Mouse (Mus musculus): ENCODE results near the gene Hnrnpul1. TPM values are rescaled to one million over a fixed set of nuclear protein-coding genes. Genes with fewer than 3 reads are reported as not detected.

Gene Hnrnpul1
- polyA plus RNA-seq, 2 experiments = 26.5 to 36.5 TPM

DNA sequence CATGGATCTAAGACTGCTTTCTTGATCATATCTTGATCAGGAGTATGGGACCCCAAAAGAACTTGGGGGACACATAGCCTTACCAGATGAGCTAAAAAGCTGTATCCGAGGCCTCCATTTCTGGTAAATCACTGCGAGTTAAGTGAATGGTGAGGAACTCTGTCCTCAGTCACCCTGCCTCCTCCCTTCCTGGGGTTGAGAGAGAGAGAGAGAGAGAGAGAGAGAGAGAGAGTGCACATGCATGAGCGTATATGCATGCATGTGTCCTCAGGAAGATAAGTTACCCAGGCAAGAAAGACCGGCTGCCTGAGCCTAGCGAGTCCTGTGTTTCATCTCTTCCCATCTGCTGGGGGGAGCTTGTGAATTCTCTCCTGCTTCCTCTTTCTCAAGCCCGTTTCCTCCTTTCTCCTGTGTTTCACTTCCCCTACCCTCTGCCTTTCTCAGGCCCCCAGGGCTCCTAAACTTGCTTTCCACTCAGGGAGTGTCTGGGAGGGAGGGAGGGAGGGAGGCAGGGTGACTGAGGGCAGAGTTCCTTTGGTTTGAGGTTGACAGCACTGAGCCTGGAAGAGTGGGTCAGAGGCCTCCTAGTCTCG, 47.9 kb downstream of the Hnrnpul1 start:
- TF ChIP-seq EP300 (IDR thresholded peaks at IDR 0.05; ENCODE audit: low read depth) = no peak
- no peak for TF ChIP-seq CTCF (IDR thresholded peaks at IDR 0.05; ENCODE audit: low read depth)
- Histone ChIP-seq H3K36me3 (replicated peaks; ENCODE audit: control insufficient read depth, insufficient read depth, low read depth) (peaks cover 11% of the 10 kb centered on the region; the same call in 1 of the 2 replicates), H3K27ac (no peak overlapping the region), H3K9me3 (ENCODE audit: control insufficient read depth, low read length) (peaks cover 2% of the 10 kb centered on the region), H3K27me3 (ENCODE audit: control insufficient read depth, insufficient read depth, low read length) (no peaks in the 10 kb centered on the region), H3K4me3 (ENCODE audit: insufficient read depth in 1 of 2, low read depth in 2 of 2, low read length in 2 of 2) (no peak overlapping the region), H3K4me1 (replicated peaks; ENCODE audit: control insufficient read depth in 2 of 2, insufficient read depth in 2 of 2, low read length in 1 of 2) (peaks cover 2 to 38% of the 10 kb centered on the region in 2 experiments), H3K9ac (replicated peaks) (no peak overlapping the region), H3K4me2 (ENCODE audit: low read depth) (no peak overlapping the region)
- no peak for ATAC-seq (ENCODE audit: insufficient read depth)
- 48% methylated on average over 7 of the region's 7 CpGs for WGBS (ENCODE audit: insufficient replicate concordance)
- no peak for DNase-seq (ENCODE audit: low read depth in 3 of 3, low spot score in 3 of 3)

DNA sequence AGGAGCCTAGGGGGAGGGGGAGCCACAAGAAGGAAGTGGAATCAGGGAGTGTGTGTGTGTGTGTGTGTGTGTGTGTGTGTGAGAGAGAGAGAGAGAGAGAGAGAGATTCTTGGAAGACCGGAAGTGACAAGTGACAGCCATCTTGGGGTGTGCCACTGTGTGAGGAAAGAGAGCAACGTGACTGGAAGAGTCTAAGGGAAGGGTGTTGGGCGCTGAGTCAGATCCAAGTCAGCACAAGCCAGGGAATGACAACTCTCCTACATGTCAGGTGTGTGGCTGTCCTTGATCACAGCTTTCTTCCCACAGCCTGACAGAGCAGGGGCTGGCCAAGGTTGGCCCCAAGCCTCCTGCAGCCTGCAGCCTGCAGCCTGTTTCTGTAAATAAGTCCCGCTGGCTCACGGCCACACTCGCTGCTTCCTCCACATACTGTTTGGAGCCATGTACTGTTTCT, 48.7 kb downstream of the Hnrnpul1 start:
- TF ChIP-seq CTCF (IDR thresholded peaks at IDR 0.05; ENCODE audit: low read depth) = no peak
- ATAC-seq (ENCODE audit: insufficient read depth) (no peak), DNase-seq (ENCODE audit: low read depth in 3 of 3, low spot score in 3 of 3) (no peak)
- WGBS (ENCODE audit: insufficient replicate concordance) = 69% methylated on average over 6 of the region's 6 CpGs
- no peak overlapping the region for H3K4me2 ChIP-seq (ENCODE audit: low read depth)
- peaks cover 12% of the 10 kb centered on the region; the same call in 1 of the 2 replicates for H3K36me3 ChIP-seq (replicated peaks; ENCODE audit: control insufficient read depth, insufficient read depth, low read depth)
- peaks cover 2% of the 10 kb centered on the region for H3K9me3 ChIP-seq (ENCODE audit: control insufficient read depth, low read length)
- H3K4me3 ChIP-seq (ENCODE audit: insufficient read depth in 1 of 2, low read depth in 2 of 2, low read length in 2 of 2) = no peak overlapping the region
- H3K27me3 ChIP-seq (ENCODE audit: control insufficient read depth, insufficient read depth, low read length) = no peaks in the 10 kb centered on the region
- no peak overlapping the region for H3K27ac ChIP-seq
- H3K9ac ChIP-seq (replicated peaks) = no peak overlapping the region
- peaks cover 2 to 32% of the 10 kb centered on the region in 2 experiments for H3K4me1 ChIP-seq (replicated peaks; ENCODE audit: control insufficient read depth in 2 of 2, insufficient read depth in 2 of 2, low read length in 1 of 2)

DNA sequence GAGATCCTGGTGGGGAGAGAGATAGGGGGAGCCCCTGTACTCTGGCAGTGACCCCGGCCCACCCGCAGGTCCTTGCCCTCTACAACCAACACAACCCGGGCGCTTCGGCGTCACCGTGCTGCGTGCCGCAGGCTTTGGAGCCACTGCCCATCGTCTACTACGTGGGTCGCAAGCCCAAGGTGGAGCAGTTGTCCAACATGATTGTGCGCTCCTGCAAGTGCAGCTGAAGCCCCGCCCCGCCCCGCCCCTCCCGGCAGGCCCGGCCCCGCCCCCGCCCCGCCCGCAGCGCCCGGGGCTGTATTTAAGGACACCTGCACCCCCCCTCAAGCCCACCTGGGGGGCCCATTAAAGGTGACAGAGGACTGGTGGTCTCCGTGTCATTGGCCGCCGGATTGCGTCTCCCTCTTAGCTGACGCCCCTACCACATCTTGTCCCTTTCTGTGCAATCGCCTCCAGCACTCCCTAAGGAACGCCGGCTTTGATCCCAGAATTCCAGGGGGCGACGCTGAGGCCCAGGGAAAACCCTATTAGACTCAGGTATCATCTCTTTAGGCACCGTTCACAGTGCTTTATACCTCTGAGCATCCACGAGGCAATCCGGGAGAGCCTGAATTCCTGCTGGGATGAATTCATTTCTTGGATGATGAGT, 49.7 kb downstream of the Hnrnpul1 start:
- peaks cover 2 to 31% of the 10 kb centered on the region in 2 experiments for H3K4me1 ChIP-seq (replicated peaks; ENCODE audit: control insufficient read depth in 2 of 2, insufficient read depth in 2 of 2, low read length in 1 of 2)
- H3K27me3 ChIP-seq (ENCODE audit: control insufficient read depth, insufficient read depth, low read length) = no peaks in the 10 kb centered on the region
- peak overlapping the region; percentile 42 for H3K4me2 ChIP-seq (ENCODE audit: low read depth)
- H3K27ac ChIP-seq = no peak overlapping the region
- H3K9me3 ChIP-seq (ENCODE audit: control insufficient read depth, low read length) = peaks cover 2% of the 10 kb centered on the region
- TF ChIP-seq CTCF (IDR thresholded peaks at IDR 0.05; ENCODE audit: low read depth) = no peak
- no peak for TF ChIP-seq EP300 (IDR thresholded peaks at IDR 0.05; ENCODE audit: low read depth)
- WGBS (ENCODE audit: insufficient replicate concordance) = 44% methylated on average over 36 of the region's 37 CpGs
- H3K4me3 ChIP-seq (ENCODE audit: insufficient read depth in 1 of 2, low read depth in 2 of 2, low read length in 2 of 2) = no peak overlapping the region; a peak in 1 of 4 replicates
- H3K36me3 ChIP-seq (replicated peaks; ENCODE audit: control insufficient read depth, insufficient read depth, low read depth) = peaks cover 14% of the 10 kb centered on the region
- no peak overlapping the region for H3K9ac ChIP-seq (replicated peaks)
- no peak for ATAC-seq (ENCODE audit: insufficient read depth)
- no peak for DNase-seq (ENCODE audit: low read depth in 3 of 3, low spot score in 3 of 3)

DNA sequence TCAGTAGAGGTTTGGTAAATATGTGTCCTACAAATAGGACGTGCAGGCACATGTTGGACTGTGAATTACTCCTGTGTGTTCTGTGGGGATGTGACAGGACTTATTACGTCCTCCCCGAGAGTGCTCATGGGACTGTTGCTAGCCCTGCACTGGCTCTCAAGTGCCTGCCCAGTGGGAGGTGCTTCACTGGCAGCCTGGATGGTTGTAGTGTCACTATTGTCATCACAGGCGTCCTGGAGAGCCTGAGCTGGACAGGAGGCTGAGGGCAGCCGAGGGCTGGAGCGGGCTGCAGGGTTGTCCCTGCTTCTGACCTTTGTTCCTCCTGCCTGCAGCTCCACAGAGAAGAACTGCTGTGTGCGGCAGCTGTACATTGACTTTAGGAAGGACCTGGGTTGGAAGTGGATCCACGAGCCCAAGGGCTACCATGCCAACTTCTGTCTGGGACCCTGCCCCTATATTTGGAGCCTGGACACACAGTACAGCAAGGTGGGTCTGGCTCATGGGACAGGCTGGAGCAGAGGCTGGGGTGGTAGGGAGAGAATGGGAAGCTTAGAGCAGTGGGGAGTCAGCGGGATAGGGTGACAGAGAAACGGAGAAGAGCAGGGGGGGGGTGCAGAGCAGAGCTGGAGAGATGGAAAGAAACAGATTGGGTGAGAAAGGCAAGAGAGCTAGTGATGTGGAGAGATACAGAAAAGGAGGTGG, 50.6 kb downstream of the Hnrnpul1 start:
- no peak overlapping the region for H3K27ac ChIP-seq
- peak overlapping the region; percentile 42 for H3K4me2 ChIP-seq (ENCODE audit: low read depth)
- peak; percentile 31 for ATAC-seq (ENCODE audit: insufficient read depth)
- 0 out of 4 replicates have a peak overlapping the region, but pooled peaks of 1 of the 2 experiments have one; percentile 12 for H3K4me3 ChIP-seq (ENCODE audit: insufficient read depth in 1 of 2, low read depth in 2 of 2, low read length in 2 of 2)
- 60% methylated on average over 10 of the region's 10 CpGs for WGBS (ENCODE audit: insufficient replicate concordance)
- no peak for DNase-seq (ENCODE audit: low read depth in 3 of 3, low spot score in 3 of 3)
- TF ChIP-seq EP300 (IDR thresholded peaks at IDR 0.05; ENCODE audit: low read depth) = no peak
- TF ChIP-seq CTCF (IDR thresholded peaks at IDR 0.05; ENCODE audit: low read depth) = no peak
- no peaks in the 10 kb centered on the region for H3K27me3 ChIP-seq (ENCODE audit: control insufficient read depth, insufficient read depth, low read length)
- H3K36me3 ChIP-seq (replicated peaks; ENCODE audit: control insufficient read depth, insufficient read depth, low read depth) = peaks cover 15% of the 10 kb centered on the region
- H3K9me3 ChIP-seq (ENCODE audit: control insufficient read depth, low read length) = peaks cover 2% of the 10 kb centered on the region
- H3K4me1 ChIP-seq (replicated peaks; ENCODE audit: control insufficient read depth in 2 of 2, insufficient read depth in 2 of 2, low read length in 1 of 2) = peaks cover 2 to 29% of the 10 kb centered on the region in 2 experiments
- H3K9ac ChIP-seq (replicated peaks) = no peak overlapping the region

DNA sequence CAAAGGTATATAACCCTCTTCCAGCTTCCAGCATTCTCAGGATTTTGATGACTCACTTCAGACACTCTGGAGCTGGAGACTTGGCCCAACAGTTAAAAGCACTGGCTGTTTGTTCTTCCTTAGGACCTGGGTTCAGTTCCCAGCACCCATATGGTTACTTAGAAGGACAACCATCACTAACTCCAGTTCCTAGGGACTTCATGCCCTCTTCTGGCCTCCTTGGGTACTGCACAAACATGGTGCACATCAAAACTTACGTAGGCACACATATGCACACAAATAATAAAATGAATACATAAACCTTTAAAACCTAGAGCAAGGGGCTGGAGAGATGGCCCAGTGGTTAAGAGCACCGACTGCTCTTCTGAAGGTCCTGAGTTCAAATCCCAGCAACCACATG, 52.2 kb downstream of the Hnrnpul1 start:
- Histone ChIP-seq H3K36me3 (replicated peaks; ENCODE audit: control insufficient read depth, insufficient read depth, low read depth) (peaks cover 24% of the 10 kb centered on the region), H3K4me1 (replicated peaks; ENCODE audit: control insufficient read depth in 2 of 2, insufficient read depth in 2 of 2, low read length in 1 of 2) (peaks cover 2 to 24% of the 10 kb centered on the region in 2 experiments), H3K27me3 (ENCODE audit: control insufficient read depth, insufficient read depth, low read length) (no peaks in the 10 kb centered on the region), H3K4me2 (ENCODE audit: low read depth) (no peak overlapping the region), H3K9me3 (ENCODE audit: control insufficient read depth, low read length) (peaks cover 2% of the 10 kb centered on the region), H3K4me3 (ENCODE audit: insufficient read depth in 1 of 2, low read depth in 2 of 2, low read length in 2 of 2) (no peak overlapping the region), H3K9ac (replicated peaks) (no peak overlapping the region), H3K27ac (no peak overlapping the region)
- ATAC-seq (ENCODE audit: insufficient read depth) (no peak), DNase-seq (ENCODE audit: low read depth in 3 of 3, low spot score in 3 of 3) (no peak)
- TF ChIP-seq CTCF (IDR thresholded peaks at IDR 0.05; ENCODE audit: low read depth) = peak; percentile 44
- no peak for TF ChIP-seq EP300 (IDR thresholded peaks at IDR 0.05; ENCODE audit: low read depth)
- WGBS (ENCODE audit: insufficient replicate concordance) = 85% methylated on average over 2 of the region's 2 CpGs

Data from liver, embryonic 14.5 days (tissue).